Mouse (Mus musculus) lung, postnatal 0 days (tissue): ENCODE data around the gene Ahcyl1.

Source experiments
- CTCF ChIP-seq: IDR thresholded peaks from 2 replicates; pipeline ENCODE4 v1.5.1; 2016; ENCODE audit warnings: antibody characterized with exemption, mild to moderate bottlenecking
- EP300 ChIP-seq: IDR thresholded peaks from 2 replicates; pipeline ENCODE4 v1.6.1; 2016; ENCODE audit warnings: antibody characterized with exemption, mild to moderate bottlenecking, control low read depth

DNA sequence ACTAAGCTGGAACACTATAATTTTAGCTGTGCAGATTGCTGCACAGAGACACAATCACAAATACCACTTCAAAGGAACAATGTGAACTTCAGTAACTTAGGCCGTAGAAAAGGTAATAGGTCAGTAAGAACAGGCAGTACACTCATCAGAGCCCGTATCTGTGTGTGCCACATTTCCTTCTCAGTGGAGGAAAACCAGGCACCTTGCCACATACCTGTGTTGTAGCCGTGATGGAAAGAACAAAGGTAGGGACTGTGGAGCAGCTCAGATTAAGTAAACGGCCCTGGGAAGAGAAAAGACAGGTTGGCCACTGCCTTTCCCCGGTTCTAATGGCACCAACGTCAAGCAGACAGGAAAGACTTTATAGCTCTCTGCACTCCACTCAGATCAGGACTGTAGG lies 28.9 kb downstream of the Ahcyl1 start:
- TF ChIP-seq EP300 (no peak), CTCF (no peak)
